Mouse (Mus musculus): ENCODE measurements at regions not wholly inside any gene's neighbourhood (a gene's known extent, or its start where the extent isn't known, plus 50 kb on each side); places are given as distances from the start of the nearest gene placed in this dataset.

- DNase-seq, result no peak
Measured at GRCm38 (mm10) chr8:30952818-30953217, 2475.7 kb upstream of the 5930422O12Rik start.

GRCm38 (mm10) chr8:30959436-30960180 is 2468.9 kb upstream of the 5930422O12Rik start:
- no peak for DNase-seq

- DNase-seq, result no peak
Measured at GRCm38 (mm10) chr8:30960486-30960885, 2468.0 kb upstream of the 5930422O12Rik start.

GRCm38 (mm10) chr8:30962207-30962606 is 2466.3 kb upstream of the 5930422O12Rik start:
- no peak for DNase-seq

- DNase-seq, result no peak
Measured at GRCm38 (mm10) chr8:30982814-30983213, 2445.7 kb upstream of the 5930422O12Rik start.

- DNase-seq, result no peak
Measured at GRCm38 (mm10) chr8:30988051-30988450, 2440.5 kb upstream of the 5930422O12Rik start.

- DNase-seq, result no peak
Measured at GRCm38 (mm10) chr8:30998657-30999056, 2429.9 kb upstream of the 5930422O12Rik start.

- DNase-seq, result no peak
Measured at GRCm38 (mm10) chr8:31000120-31000519, 2428.4 kb upstream of the 5930422O12Rik start.

GRCm38 (mm10) chr8:31001980-31002730 is 2426.4 kb upstream of the 5930422O12Rik start:
- no peak for DNase-seq

- no peak for DNase-seq
Measured at GRCm38 (mm10) chr8:31008309-31008708, 2420.2 kb upstream of the 5930422O12Rik start.

GRCm38 (mm10) chr8:31012068-31012467 is 2416.4 kb upstream of the 5930422O12Rik start:
- DNase-seq, result no peak

- DNase-seq, result peak; percentile 41 to 61
Measured at GRCm38 (mm10) chr8:31031721-31032591, 2396.6 kb upstream of the 5930422O12Rik start.

GRCm38 (mm10) chr8:31033281-31033680 is 2395.2 kb upstream of the 5930422O12Rik start:
- peak; percentile 64 to 89 for DNase-seq

- DNase-seq, result peak in 1 of 2 experiments; percentile 12
Measured at GRCm38 (mm10) chr8:31036892-31037291, 2391.6 kb upstream of the 5930422O12Rik start.

Measured in kidney, adult 8-10 months (tissue).